Mouse (Mus musculus) urinary bladder, adult 2 months (tissue): ENCODE measurements at regions not wholly inside any gene's neighbourhood (a gene's known extent, or its start where the extent isn't known, plus 50 kb on each side); places are given as distances from the start of the nearest gene placed in this dataset.

Experiments used
- DNase-seq: peaks from one replicate; pipeline ENCODE4 v3.0.0; 2022; ENCODE audit warnings: low spot score

DNA sequence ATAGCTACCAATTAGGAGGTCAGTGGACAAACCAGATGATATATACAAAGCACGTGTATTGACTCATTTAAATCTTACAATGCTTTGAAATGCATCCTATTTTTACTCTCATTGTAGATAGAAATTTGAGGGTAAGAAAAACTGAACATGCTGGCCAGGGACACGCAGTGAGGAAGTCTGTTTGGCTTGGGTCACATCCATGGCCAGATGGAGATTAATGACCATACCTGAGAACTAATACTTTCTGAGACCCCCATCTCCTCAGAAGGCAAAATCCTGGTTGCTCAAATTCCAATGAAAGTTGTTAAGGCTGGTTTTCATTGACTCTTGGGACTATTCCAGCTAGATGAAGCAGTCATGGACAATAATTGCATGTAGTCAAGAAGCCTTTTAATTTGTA lies 850.3 kb downstream of the Gsdmc2 start:
- no peak for DNase-seq

DNA sequence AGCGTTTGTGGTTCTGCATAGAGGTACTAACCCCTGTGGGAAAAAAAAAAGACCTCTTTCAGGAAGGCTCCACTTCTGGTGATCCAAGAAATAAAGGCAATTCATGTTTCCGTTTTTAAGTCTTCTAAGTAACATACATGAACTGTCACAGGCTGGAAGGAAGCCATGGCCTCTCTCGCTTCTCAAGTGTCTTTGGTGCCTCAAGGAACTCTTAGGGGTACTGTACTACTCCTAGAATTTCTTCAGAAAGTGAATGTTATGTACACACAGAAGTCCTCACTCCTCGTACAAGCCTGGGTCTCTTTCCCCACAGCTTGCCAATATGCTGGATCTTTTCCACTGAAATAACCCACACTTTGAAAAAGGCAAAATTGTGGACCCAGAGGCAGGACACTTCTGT lies 858.1 kb downstream of the Gsdmc2 start:
- DNase-seq: no peak

DNA sequence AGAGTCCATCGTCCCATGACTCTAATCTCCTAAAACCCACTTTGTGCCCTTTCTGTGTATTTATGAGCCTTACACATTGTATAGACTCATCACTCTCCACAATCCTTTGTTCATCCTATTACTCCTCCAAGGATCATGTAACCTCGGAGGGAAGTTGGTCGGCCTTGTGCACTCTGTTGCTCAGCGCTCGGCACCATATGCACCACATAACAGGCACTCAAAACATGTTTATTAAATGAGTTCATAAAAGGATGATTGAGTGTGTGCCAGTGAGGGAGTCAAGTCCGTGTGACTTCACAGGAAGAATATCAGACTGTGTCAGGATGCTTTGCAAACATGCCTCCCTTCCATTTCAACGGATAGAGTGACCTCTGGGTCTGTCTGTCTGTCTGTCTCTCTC lies 858.8 kb downstream of the Gsdmc2 start:
- no peak for DNase-seq

DNA sequence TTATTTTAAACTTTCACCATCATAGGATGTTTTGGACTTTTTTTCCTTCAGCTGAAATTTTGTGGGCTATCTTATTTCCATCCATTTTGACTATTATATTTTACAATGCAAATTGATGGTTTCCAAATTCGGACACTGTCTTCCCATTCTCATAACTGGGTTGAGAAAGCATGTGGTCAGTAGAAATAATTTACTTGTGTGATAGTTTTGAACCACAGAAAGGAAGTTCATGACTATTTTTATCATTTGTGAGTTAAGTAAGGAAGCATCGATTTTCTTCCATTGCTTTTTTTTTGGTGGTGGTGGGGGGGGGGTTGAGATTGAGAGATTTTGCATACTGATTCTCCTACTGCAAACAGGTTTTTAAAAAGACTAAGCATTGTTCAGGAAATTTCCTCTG lies 874.4 kb downstream of the Gsdmc2 start:
- no peak for DNase-seq

DNA sequence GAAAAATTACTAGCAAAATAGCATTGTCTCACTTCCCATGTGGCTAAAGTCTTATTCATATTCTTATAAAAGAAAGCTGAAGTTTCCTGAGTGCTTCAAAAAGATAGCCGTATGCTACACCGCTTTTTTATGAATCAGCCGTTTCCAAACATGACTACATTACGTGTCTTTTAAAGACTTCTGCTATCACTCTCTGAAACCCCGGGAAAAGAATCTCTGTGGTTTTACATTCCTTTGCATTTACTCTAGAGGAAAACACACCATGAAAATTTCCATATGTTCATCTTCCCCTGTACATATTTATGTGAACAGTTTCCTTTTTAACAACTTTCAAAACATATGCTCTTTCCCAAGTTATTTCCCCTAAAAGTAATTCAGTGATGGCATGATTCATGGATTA lies 882.3 kb downstream of the Gsdmc2 start:
- no peak for DNase-seq

DNA sequence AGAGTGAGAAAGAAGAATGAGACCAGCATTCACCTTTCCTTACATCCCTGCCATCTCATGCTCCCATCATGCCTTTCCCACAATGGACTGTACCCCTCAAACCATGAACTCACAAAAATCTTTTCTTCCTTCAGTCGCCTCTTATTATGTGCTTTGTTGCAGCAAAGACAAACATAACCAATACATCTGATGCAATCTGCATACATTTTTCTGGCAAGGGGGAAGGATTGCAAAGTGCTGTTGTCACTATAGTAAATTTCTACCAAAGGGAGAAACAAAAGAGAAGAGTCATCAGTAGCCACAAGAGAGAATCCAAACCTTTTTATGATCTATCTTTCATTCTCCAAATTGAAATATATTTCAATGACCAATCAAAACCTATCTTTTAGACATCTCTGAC lies 884.4 kb downstream of the Gsdmc2 start:
- DNase-seq: no peak

DNA sequence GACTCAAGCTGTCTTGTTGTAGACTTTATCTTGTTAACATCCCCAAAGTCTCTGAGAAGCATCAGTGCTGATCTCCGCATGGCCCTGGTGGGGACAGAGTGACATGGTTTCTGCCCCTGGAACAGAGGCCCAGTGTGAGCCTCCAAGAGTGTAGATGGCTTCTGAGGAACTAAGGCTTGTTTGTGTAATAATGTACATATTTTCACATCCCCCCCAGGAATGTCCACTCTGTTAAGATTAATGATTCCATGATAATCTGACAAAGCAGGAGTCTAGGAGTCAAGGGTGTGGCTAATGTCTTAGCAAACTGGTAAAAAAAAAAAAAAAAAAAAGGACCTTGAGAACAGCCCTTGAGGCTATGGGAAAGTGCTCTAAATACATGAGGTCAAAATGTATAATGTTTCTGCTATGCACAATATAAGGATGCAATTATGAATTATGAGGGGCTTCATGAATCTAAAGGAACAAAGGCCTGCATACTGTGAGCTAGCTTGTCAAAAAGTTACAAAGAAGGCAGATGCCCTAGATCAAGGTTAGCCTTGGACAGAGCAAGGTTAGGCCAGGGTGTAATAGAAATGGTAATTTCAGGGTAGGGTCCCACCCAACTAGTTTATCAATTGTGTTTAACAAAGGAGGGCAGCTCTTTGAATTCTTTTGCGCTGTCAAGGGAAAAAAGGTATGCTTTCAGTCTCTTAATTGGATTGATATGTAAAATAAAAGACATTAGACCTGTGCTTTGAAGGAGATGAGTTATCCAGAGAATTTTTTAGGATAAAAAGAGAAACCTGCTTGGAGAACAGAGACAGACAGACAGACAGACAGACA lies 886.3 kb downstream of the Gsdmc2 start:
- no peak for DNase-seq

DNA sequence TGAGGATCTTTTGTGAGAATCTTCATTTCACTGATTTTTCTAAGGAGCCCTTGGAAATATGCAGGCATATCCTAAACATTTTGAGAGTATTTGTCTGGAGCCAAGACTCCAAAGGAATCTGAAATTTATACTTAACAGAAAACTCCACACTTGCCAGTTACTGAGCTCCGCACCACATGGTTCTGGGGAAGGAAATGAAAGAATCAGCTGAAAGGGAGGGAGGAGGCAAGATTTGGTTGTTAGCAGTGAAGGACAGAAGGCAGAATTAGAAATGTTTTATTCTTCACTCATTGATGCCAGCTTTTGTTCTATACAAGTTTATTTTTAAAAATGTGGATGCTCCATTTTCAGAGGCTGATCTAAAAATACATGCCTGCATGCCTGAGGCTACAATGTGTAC lies 890.1 kb downstream of the Gsdmc2 start:
- DNase-seq: no peak

DNA sequence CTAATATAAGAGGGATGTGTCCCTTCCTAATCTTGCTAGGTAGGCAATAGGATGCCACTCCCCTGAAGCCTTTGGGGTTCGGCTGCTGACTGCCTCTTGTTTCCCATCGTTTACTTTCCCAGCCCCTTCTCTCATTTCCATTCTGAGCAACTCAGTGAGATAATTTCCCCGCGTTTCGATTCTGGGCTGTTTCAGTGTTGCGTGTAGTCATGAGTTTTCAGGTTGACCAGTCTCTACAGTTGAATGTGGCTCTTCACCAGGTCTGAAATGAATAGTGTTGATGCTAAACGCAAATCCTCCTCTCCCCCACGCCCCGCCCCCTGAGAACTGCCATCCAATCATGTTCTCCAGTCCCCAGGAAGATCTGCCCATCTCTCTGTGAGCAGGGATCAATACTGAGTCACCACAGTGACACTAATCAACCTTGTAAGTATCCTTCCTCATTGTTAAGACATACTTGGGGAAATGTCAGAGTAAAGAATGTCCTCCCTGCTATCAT lies 890.6 kb downstream of the Gsdmc2 start:
- DNase-seq: no peak

DNA sequence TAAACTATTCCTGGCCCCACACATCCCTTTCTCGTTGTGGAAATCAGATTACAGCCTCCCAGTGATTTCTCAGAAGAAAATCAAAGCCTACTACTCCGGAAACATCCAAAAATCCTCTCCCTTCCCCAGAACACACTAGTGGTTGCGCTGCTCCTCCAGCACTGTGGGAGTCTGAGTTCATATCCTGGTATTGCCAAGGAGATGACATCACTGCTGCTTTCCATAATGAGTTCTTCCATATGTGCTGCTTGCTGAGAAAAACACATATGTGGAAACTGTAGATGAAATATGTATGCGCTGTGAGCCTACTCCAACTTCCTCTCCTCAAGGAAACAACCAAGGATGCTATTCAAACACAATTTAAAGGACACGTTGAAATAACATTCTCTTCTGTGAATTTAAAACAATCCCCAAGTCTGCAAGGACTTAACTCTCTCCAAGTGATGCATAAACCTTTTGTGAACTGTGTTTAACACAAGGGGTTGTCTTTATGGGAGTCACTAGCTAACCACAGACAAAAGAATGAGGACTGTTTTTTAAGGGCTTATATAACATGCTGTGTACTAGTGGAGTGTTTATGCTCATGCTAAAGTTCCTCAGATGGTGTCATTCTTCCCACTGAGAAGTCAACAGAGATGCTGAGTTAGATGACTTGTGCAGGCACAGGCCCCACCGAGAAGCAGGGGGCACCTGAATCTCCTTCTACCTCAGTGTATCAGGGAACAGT lies 891.6 kb downstream of the Gsdmc2 start:
- no peak for DNase-seq

DNA sequence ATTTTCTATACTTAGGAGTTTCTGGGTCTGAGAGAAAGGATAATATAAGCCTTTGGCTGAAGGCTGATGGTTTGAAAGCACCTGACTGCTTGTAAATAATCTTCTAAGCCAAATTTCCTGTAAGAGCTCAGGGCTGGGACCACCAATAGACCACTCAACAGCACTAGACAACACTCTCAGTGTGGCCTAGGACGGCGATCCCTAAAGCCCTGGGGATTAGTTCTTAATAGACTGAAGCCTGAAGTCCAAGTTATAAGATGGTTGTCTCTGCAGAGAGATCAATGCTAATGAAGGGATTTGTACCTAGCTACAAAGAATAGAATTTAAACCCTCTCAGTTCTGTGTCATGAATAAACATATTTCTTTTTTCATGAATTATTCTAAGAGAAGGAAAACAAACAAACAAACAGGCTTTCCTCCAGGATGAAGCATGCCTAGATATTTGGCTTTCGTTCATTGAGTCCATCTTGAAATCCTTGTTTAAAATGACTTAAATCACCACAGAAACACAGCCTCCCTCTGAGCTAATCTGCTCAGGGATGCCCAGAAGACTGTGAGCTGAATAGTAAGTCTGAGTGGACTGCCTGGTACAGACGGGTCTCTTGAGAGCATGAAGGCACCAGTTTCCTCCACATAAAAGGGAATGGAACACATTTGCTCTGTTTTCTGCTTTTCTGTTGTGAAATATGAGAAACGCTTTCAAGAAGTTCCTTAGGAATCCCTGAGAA lies 892.3 kb downstream of the Gsdmc2 start:
- no peak for DNase-seq

DNA sequence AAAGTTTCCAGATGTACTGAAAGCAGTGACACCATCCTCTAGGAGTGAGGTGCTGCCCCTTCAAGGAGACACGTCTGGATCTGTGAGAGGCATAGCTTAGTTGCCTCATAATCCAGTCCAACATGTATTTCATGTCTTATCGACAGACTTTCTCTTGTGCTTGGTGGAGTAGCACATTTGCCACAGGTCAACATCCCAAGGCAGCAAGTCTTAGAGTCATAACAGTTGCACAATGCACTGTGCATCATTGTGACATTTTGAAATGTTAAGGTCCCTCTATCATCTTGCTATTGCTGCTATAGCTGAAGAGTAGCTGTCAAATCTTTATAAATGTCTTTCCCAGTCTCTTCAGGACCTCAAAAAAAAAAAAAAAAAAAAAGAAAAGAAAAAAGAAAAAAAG lies 905.6 kb downstream of the Gsdmc2 start:
- DNase-seq: no peak

DNA sequence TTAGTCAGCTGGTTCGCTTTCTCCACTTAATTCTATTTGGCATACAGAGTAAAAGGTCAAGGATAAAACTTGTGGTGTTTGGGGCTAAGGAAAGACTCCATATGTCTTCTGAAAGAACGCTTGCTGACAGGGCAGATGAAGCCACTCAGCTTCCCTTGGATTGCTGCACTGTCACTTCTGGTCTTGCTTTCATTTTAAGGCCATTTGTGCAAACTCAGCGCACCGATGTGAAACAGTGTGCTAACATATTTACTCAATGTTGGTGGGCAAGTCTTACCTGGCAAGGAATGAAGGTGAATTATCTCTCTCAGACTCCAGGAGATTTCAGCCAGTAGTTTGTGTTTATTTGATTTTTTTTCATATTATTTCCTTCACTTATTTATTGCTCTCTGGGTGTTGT lies 907.2 kb downstream of the Gsdmc2 start:
- no peak for DNase-seq

DNA sequence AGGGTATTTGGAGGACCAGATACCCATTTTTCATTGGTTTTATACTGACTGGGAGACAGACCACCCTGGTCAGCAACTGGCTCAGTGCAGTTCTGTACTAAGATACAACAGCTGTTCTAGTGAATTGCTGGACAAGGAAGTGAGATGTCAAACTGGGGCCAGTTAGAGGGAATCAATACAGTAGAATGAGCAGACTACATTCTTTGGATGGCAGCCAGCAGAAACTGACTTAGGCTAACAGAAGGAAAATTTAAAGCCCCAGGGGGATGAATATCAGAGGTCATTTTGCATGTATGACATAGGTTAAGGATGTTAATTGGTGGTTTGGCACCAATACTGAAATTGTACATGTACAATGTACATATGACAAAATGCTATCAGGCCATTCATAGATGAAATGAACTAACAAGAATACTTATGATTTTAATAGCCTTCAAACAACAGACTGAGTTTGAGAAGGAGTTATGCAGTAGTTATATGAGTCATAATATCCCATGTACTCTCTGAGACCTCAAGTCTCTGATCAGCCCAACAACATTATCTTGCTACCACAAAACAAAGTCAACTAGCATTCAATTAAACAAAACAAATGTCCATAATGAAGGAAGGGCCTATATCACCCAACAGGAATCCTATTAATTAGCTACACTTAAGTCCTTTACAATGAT lies 910.3 kb downstream of the Gsdmc2 start:
- DNase-seq: no peak

DNA sequence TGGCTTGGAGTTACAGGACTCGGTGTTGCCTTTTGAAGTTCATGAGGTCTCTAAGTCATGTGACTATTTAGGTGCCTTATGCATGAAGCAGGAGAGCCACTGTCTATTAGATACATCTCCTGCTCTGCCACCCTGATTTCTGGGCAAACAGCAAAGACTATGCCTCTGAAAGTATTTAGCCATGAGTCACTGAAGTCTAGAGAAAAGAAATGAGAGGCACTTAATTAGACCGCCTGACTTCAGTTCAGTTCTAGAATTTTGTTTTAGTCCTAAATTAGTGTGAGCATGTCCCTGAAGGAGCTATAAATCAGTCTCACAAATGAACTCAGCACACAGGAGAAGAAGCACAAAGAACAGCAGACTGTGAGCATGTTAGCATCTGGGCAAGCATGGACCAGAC lies 924.5 kb downstream of the Gsdmc2 start:
- no peak for DNase-seq

DNA sequence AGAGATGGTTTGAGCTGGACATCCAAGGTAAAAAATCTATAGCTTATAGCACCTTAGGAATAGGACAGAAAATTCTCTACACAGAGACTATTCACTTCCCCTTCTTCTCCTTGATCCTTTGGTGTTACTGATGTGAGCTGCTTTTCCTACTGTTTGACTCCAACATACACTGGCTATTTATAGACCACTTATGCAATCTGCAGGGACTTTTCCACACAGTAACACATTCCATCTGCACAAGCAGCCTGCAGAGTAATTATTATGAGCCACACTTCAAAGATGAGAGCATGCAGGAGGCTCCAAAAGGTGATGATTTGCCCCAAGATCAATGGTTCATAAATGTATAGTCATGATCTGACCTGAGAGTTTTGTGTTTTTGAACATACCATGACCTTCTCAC lies 925.7 kb downstream of the Gsdmc2 start:
- DNase-seq: no peak

DNA sequence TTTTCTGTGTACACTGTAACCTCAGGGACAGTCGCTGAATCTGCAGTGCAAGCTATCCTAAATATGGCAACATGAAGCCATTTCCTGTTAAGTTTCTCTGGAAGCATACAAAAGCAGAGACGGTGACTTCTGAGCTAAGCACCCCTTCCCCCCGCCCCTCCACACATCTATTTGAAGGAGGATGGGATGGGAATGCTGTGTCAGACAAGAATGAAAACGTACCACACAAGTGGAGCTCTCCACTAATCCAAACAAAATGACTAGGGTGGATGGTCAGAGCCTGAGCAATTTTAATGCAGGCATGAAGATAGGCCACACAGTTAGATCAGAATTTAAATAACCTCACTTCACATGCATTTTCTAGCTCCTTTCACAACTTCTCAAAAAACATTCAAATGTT lies 936.6 kb downstream of the Gsdmc2 start:
- DNase-seq: no peak

DNA sequence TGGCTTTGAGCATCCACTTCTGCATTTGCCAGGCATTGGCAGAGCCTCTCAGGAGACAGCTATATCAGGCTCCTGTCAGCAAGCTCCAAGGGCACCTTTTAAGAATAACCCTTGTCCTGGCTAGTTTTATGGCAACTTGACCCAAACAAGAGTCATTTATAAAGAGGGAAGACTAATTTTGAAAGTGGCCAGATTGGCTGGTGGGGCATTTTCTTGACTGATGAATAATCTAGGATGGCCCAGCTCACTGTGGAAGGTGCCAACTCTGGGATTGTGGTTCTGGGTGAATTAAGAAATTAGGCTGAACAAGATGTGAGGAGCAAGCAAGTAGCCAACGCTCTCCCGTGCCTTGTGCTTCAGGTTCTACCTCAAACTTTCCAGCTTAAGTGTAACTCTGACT lies 937.8 kb downstream of the Gsdmc2 start:
- DNase-seq: no peak

DNA sequence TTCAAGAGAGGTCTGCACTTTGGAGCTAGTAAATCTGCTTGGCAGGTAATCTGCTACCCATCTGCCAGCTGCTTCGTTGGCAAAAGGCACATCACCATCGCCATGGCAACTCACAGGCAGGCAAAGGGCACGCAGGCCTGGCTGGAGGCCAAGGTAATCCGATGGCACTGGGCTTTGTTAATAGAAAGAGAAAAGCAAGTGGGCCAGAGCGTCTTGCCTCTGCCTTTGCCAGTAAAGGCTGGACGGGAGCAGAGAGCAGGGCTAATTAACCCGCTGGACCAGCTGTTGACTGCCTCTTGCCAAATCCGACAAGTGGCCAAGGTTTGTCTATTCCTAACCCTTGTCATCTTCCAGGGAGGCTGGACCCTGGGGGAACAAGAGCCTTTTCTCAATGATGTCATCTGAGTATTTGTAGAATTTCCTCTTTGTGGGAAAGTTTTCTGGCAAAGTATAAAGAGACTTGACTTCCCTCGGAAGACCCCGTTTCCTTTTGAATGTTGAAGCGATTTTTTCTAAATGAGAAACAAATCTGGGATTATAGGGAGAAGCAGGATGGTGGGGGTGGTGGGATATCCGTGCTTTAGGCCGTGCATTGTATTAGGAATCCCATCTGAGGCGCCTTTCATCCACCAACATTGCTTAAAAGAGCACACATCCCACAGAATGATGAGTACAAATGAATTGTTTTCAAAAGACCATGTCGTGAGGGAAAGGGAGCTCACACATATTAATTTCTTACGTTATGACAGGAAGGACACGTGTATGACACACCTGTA lies 941.7 kb downstream of the Gsdmc2 start:
- peak; percentile 24 for DNase-seq

DNA sequence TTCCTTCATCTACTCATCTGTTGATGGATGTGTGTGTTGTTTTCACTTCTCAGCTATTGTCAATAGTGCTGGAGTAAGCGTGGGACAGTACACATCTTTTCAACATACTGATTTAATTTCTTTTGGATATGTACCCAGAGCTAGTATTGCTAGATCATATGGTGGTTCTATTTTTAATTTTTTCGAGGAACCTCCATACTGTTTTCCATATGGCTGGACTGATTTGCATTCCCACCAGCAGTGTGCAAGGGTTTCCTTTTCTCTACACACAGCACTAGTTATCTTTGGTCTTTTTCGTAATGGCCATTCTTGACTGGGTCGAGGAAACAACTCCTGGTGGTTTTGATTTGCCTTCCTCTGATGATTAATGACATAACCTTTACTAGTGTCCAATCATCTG lies 943.0 kb downstream of the Gsdmc2 start:
- no peak for DNase-seq

DNA sequence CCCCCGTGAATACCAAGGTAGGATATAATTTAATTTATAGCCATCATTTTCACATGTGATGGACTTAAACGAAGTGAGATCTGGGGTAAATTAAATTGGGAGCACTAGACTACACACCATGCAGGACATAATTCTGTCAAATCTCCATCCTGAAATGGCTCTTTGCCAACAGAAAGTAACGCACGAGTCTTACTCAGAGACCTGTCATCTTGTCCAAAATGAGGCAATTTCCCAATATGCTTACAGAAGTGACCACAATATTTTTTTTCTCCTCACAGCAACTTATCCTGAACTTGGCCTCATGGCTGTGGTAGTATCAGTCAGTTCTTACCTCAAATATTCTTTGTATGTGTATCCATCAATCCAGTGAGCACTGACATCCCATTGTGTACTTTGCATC lies 955.2 kb downstream of the Gsdmc2 start:
- no peak for DNase-seq
